Mouse (Mus musculus): ENCODE data around the gene Cfap44.

DNA sequence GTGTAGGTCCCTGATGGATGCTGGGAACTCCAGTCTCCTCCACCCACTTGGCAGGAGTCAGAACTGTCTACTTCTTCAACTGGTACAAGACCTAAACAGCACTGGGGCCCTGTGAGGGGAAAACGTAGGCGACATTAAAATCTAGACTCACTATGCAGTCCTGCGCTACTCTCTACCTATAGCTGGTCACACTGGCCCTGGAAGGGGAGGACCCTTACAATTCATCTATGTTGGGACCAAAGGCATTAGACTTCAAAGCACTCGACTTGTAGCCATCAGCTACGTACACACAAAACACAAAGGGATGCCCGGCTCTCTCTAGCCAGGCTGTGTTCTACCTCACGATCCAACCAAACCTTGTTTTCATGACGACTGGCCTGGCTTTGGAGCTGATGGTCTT, 91.1 kb downstream of the Cfap44 start:
- TF ChIP-seq CTCF (IDR thresholded peaks at IDR 0.05) (no peak), EP300 (IDR thresholded peaks at IDR 0.05; ENCODE audit: insufficient read depth, low read depth, low read length) (no peak), POLR2A (IDR thresholded peaks at IDR 0.05; ENCODE audit: insufficient read depth, low read depth, low read length) (no peak)

Measured in heart, adult 2 months (tissue).